Mouse (Mus musculus): ENCODE measurements around the gene Cmpk1. TPM values are rescaled to one million over a fixed set of nuclear protein-coding genes. Genes with fewer than 3 reads are reported as not detected.
A peak's percentile ranks its signal among the peaks of the same experiment; 100 is the strongest.

Cmpk1 gene
- polyA plus RNA-seq, 1 experiment, result 26.5 TPM

DNA sequence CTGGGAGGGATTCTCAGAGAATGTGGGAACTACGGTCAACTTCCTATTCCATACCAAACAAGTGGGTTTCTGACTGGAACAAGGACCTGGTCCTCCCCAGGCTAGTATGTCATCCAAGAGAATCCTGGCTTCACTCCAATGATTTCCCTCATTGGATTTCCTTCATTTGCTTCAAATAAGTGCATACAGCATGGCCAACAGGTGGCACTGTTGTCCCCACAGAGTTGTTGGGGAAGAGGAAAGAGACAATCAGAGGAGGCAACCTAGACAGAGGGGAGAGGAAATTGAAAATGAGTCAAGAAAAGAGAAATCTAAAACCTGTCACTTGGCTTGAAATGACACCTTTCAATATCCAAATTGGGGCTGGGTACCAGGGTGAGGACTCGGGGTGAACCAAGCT lies 70.0 kb downstream of the Cmpk1 start:
- Histone ChIP-seq H3K27ac (ENCODE audit: control insufficient read depth, insufficient read depth, low read depth, low read length, poor library complexity) (no peak overlapping the region), H3K4me3 (replicated peaks; ENCODE audit: control insufficient read depth, low read depth, low read length) (no peak overlapping the region), H3K4me1 (ENCODE audit: control insufficient read depth, insufficient read depth, low read length) (no peaks in the 10 kb centered on the region)
- WGBS, result 52% methylated on average over 2 of the region's 2 CpGs
- TF ChIP-seq CTCF (IDR thresholded peaks at IDR 0.05; ENCODE audit: control insufficient read depth, insufficient read depth, low read length) (peak; percentile 58), POLR2A (IDR thresholded peaks at IDR 0.05; ENCODE audit: borderline replicate concordance, control insufficient read depth, low read depth, low read length) (no peak)

GRCm38 (mm10) chr4:114916056-114916455 lies 71.0 kb downstream of the Cmpk1 start:
- Histone ChIP-seq H3K4me3 (replicated peaks; ENCODE audit: control insufficient read depth, low read depth, low read length) (no peak overlapping the region), H3K27ac (ENCODE audit: control insufficient read depth, insufficient read depth, low read depth, low read length, poor library complexity) (no peak overlapping the region), H3K4me1 (ENCODE audit: control insufficient read depth, insufficient read depth, low read length) (no peaks in the 10 kb centered on the region)
- WGBS, result 73% methylated on average over 4 of the region's 4 CpGs
- TF ChIP-seq POLR2A (IDR thresholded peaks at IDR 0.05; ENCODE audit: borderline replicate concordance, control insufficient read depth, low read depth, low read length) (no peak), CTCF (IDR thresholded peaks at IDR 0.05; ENCODE audit: control insufficient read depth, insufficient read depth, low read length) (no peak)

DNA sequence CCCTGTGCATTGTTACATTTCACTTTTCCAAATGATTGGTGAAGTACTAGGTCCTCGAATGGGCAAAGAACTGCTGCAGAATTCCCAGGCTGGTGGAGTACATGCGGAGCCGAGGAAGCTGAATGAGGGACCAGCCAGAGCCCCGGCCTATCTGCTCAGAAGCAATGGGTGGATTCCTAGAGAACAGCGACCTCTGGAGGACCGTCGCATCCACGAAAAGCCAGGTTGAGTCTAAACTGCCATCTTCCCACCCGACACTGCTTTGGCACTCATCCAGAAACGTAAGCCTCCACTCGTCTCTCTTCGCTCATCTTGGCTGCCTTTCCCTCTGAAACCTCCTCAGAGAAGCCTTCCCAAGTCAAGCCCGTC lies 73.5 kb downstream of the Cmpk1 start:
- Histone ChIP-seq H3K27ac (ENCODE audit: control insufficient read depth, insufficient read depth, low read depth, low read length, poor library complexity) (no peak overlapping the region), H3K4me1 (ENCODE audit: control insufficient read depth, insufficient read depth, low read length) (no peaks in the 10 kb centered on the region; the same call in 1 of the 2 replicates), H3K4me3 (replicated peaks; ENCODE audit: control insufficient read depth, low read depth, low read length) (no peak overlapping the region)
- 60% methylated on average over 13 of the region's 13 CpGs for whole genome bisulfite sequencing
- TF ChIP-seq POLR2A (IDR thresholded peaks at IDR 0.05; ENCODE audit: borderline replicate concordance, control insufficient read depth, low read depth, low read length), result no peak
- TF ChIP-seq CTCF (IDR thresholded peaks at IDR 0.05; ENCODE audit: control insufficient read depth, insufficient read depth, low read length), result peak; percentile 38; the same call in 1 of the 2 replicates

DNA sequence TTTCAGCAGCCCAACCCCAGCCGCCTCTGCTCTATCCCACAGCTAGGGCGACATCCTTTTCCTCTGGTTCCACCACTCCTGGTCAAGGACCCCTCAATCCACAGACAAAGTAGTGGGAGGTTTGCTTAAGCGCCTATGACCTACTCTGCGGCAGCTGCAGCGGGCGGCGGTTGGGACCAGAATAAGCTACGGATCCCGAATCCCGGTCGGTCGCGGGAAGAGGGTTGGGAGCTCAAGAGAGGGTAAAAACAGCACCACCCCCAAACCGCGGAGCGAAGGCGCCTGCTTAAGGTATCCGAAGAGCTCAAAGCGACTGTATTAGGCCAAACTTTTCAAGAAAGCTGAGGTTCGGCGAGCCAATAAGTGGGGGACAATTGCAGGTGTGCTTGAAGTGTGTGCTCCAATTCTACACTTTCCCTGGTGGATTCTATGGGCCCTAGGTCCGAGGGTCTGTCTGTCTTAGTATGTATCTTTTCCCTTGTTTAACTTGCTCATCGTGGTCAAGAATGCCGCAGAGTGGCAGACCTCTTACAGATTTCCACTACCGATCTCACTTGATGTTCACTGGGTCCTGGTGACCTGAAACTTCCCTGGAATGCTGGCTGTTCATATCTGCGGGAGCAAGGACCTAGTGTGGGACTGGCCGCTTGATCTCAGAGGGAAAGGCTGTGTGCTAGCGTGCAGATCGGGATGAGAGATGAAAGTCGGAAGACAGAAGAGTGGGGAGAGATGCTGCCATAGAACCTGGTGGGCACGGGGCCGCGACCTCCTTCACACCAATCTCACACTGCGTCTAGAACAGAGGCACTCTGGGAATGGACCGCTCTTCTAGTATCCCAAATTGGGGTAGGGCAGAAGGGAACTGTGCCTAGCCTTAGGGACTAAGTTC lies 74.1 kb downstream of the Cmpk1 start:
- Histone ChIP-seq H3K4me1 (ENCODE audit: control insufficient read depth, insufficient read depth, low read length) (no peaks in the 10 kb centered on the region; the same call in 1 of the 2 replicates), H3K4me3 (replicated peaks; ENCODE audit: control insufficient read depth, low read depth, low read length) (no peak overlapping the region), H3K27ac (ENCODE audit: control insufficient read depth, insufficient read depth, low read depth, low read length, poor library complexity) (no peak overlapping the region)
- TF ChIP-seq CTCF (IDR thresholded peaks at IDR 0.05; ENCODE audit: control insufficient read depth, insufficient read depth, low read length) (no peak), POLR2A (IDR thresholded peaks at IDR 0.05; ENCODE audit: borderline replicate concordance, control insufficient read depth, low read depth, low read length) (no peak)
- 79% methylated on average over 35 of the region's 35 CpGs for WGBS

GRCm38 (mm10) chr4:114909602-114910484 lies 77.2 kb downstream of the Cmpk1 start:
- peak; percentile 74 for TF ChIP-seq CTCF (IDR thresholded peaks at IDR 0.05; ENCODE audit: control insufficient read depth, insufficient read depth, low read length)
- TF ChIP-seq POLR2A (IDR thresholded peaks at IDR 0.05; ENCODE audit: borderline replicate concordance, control insufficient read depth, low read depth, low read length), result no peak
- 6% methylated on average over 20 of the region's 20 CpGs for WGBS
- no peaks in the 10 kb centered on the region; the same call in 1 of the 2 replicates for H3K4me1 ChIP-seq (ENCODE audit: control insufficient read depth, insufficient read depth, low read length)
- H3K4me3 ChIP-seq (replicated peaks; ENCODE audit: control insufficient read depth, low read depth, low read length), result peak overlapping the region; percentile 80
- H3K27ac ChIP-seq (ENCODE audit: control insufficient read depth, insufficient read depth, low read depth, low read length, poor library complexity), result peak overlapping the region; percentile 18; the same call in 1 of the 2 replicates

Other genes starting within 250 kb of the Cmpk1 start
- gene Gm12830, start 165.5 kb downstream of the Cmpk1 start, polyA plus RNA-seq (2011; ENCODE audit: insufficient read depth, insufficient read length, low replicate concordance, missing spikeins), result not detected in 2 replicates
- gene Foxd2, start 78.4 kb downstream of the Cmpk1 start, polyA plus RNA-seq (2011; ENCODE audit: insufficient read depth, insufficient read length, low replicate concordance, missing spikeins), result 0.57 TPM in 1 of 2 replicates, not detected in the other
- gene Foxe3, start 61.2 kb downstream of the Cmpk1 start, polyA plus RNA-seq (2011; ENCODE audit: insufficient read depth, insufficient read length, low replicate concordance, missing spikeins), result not detected in 2 replicates
- gene Stil, start 12.9 kb upstream of the Cmpk1 start, polyA plus RNA-seq (2011; ENCODE audit: insufficient read depth, insufficient read length, low replicate concordance, missing spikeins), result 7.8 and 8.1 TPM in 2 replicates
- gene Tal1, start 69.2 kb upstream of the Cmpk1 start, polyA plus RNA-seq (2011; ENCODE audit: insufficient read depth, insufficient read length, low replicate concordance, missing spikeins), result 67.9 and 68.4 TPM in 2 replicates
- 212 and 213 TPM in 2 replicates for gene Pdzk1ip1, start 101.5 kb upstream of the Cmpk1 start, polyA plus RNA-seq (2011; ENCODE audit: insufficient read depth, insufficient read length, low replicate concordance, missing spikeins)
- gene Cyp4x1, start 147.0 kb upstream of the Cmpk1 start, polyA plus RNA-seq (2011; ENCODE audit: insufficient read depth, insufficient read length, low replicate concordance, missing spikeins), result 0.38 and 2.0 TPM in 2 replicates

Data from bone marrow, adult 2 months (tissue).